Mouse (Mus musculus) stomach, postnatal 0 days (tissue): Measurements from ENCODE around the gene Taf8.

Experiments
- CTCF ChIP-seq: IDR thresholded peaks from 2 replicates; pipeline ENCODE4 v1.5.1; 2016; ENCODE audit warnings: antibody characterized with exemption, low read depth, mild to moderate bottlenecking, moderate library complexity
- EP300 ChIP-seq: optimal IDR thresholded peaks from 2 replicates; pipeline ENCODE3; 2016; ENCODE audit warnings: antibody characterized with exemption

DNA sequence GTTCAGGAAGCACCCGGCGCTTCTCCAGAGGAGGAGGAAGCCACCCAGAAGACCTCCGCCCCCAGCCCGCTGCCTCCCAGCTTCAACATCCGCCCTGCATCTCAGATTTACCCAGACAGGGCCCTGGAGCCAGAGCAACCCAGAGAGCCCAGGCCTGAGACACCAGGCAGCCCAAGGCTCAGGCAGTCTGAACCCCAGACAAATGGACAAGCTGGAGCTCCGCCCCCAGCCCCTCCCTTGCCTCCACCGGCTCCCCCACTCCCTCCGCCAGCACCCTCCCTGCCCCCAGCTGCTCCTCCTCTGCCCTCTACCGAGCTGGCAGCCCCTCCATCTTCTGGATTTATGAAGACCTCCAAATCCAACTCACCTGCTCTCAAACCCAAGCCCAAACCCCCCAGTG is 35.8 kb downstream of the Taf8 start:
- TF ChIP-seq CTCF (no peak), EP300 (no peak)
